Mouse (Mus musculus) cerebellum, adult 2 months (tissue): ENCODE measurements at regions not wholly inside any gene's neighbourhood (a gene's known extent, or its start where the extent isn't known, plus 50 kb on each side); places are given as distances from the start of the nearest gene placed in this dataset.

Experiments
- CTCF ChIP-seq: fragments of 200-500 bp; IDR thresholded peaks from 2 replicates; pipeline ENCODE4 v1.5.1; 2011; ENCODE audit warnings: low read depth, mild to moderate bottlenecking, control low read depth, low read length, moderate library complexity, borderline replicate concordance; ENCODE audit not compliant: insufficient read depth
- POLR2A ChIP-seq: fragments of 200-500 bp; IDR thresholded peaks from 2 replicates; pipeline ENCODE4 v1.6.1; 2011; ENCODE audit warnings: low read length, control low read depth, borderline replicate concordance; ENCODE audit not compliant: insufficient read depth

DNA sequence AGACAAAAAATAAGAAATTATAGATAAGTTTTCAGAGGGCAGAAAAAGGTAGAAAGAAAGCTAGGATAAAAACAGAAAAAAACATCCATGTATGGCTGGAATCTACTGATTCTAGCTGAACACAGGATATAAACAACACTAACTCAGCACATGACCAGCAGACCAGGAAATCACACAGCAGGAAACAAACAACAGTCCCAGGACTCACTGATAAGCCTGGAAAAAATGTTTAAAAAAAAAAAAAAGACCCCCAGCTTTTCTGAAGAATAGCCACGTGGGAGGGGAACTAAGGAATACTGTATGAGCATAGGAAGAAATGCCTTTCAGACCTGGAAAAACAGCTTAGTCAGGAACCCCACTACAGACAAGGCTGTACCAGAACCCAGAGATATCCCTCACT lies 145.7 kb downstream of the Tmem17 start:
- TF ChIP-seq POLR2A (no peak), CTCF (no peak)
